Mouse (Mus musculus) lung, postnatal 0 days (tissue): ENCODE measurements at regions not wholly inside any gene's neighbourhood (a gene's known extent, or its start where the extent isn't known, plus 50 kb on each side); places are given as distances from the start of the nearest gene placed in this dataset.

Experiments
- ATAC-seq: fragments of 200-750 bp; cut with Nextera tagmentation; 2 replicates; pipeline ENCODE4 v1.8.0; 2017; ENCODE audit warnings: moderate library complexity
- DNase-seq: peaks from one replicate; pipeline ENCODE4 v3.0.0-alpha.2; 2016; ENCODE audit warnings: low spot score
- H3K27ac ChIP-seq: fragments of 300-500 bp; sonication (generic); 2 replicates; pipeline ENCODE4 v1.5.1; 2014; ENCODE audit warnings: antibody characterized with exemption, mild to moderate bottlenecking, low read length, mixed read lengths
- H3K27me3 ChIP-seq: fragments of 300-500 bp; sonication (generic); replicated peaks from 2 replicates; pipeline ENCODE4 v1.6.1; 2014; ENCODE audit warnings: low read length, mixed read lengths; ENCODE audit not compliant: insufficient read depth
- H3K36me3 ChIP-seq: fragments of 300-500 bp; sonication (generic); 2 replicates; pipeline ENCODE4 v1.6.1; 2014; ENCODE audit warnings: low read length, mixed read lengths; ENCODE audit not compliant: insufficient read depth
- H3K4me1 ChIP-seq: fragments of 300-500 bp; sonication (generic); 2 replicates; pipeline ENCODE4 v1.6.1; 2014; ENCODE audit warnings: antibody characterized with exemption, low read depth, low read length, mixed read lengths; ENCODE audit not compliant: insufficient read depth
- H3K4me2 ChIP-seq: fragments of 300-500 bp; sonication (generic); replicated peaks from 2 replicates; pipeline ENCODE4 v1.6.1; 2014; ENCODE audit warnings: low read depth, mild to moderate bottlenecking, low read length, moderate library complexity, mixed read lengths
- H3K4me3 ChIP-seq: fragments of 300-500 bp; sonication (generic); 2 replicates; pipeline ENCODE4 v1.5.1; 2014; ENCODE audit warnings: low read depth, low read length
- H3K9ac ChIP-seq: fragments of 300-500 bp; sonication (generic); replicated peaks from 2 replicates; pipeline ENCODE4 v1.6.1; 2014; ENCODE audit warnings: low read depth, mild to moderate bottlenecking
- H3K9me3 ChIP-seq: fragments of 300-500 bp; sonication (generic); 2 replicates; pipeline ENCODE4 v1.6.1; 2016; ENCODE audit warnings: low read length, mixed read lengths
- CTCF ChIP-seq: IDR thresholded peaks from 2 replicates; pipeline ENCODE4 v1.5.1; 2016; ENCODE audit warnings: antibody characterized with exemption, mild to moderate bottlenecking
- EP300 ChIP-seq: IDR thresholded peaks from 2 replicates; pipeline ENCODE4 v1.6.1; 2016; ENCODE audit warnings: antibody characterized with exemption, mild to moderate bottlenecking, control low read depth
- WGBS: fragments of 180-500 bp; shearing (Covaris S2); extraction: QIAGEN DNeasy Blood & Tissue Kit; methylation state at CpG from one replicate; pipeline ENCODE4 v1.1.7; 2014; 5-methylcytosine and 5-hydroxymethylcytosine counted together

DNA sequence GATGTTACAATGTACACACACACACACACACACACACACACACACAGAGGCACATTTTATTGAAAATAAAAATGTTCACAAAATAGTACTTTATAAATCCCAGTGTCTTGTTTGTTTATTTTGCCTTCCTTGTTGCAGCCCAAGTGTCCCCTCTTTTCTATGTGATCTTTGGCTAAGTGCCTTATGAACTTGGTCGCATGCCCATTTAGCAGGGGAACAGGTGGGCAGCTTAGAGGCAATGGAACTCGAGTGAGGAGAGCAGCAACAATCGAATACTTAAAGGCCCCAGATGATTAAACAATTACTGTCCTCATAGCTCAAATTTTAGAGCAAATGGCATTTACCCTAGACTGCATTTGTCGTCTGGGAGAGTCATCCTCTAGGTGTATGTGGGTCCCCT lies 631.1 kb upstream of the Cdh5 start:
- ATAC-seq (no peak), DNase-seq (no peak)
- TF ChIP-seq EP300 (no peak), CTCF (no peak)
- Histone ChIP-seq H3K36me3 (no peaks in the 10 kb centered on the region), H3K27me3 (no peaks in the 10 kb centered on the region), H3K27ac (no peak overlapping the region), H3K4me3 (no peak overlapping the region), H3K9ac (no peak overlapping the region), H3K4me1 (no peaks in the 10 kb centered on the region), H3K9me3 (no peaks in the 10 kb centered on the region), H3K4me2 (no peak overlapping the region)
- 34% methylated on average over 4 of the region's 4 CpGs for WGBS

GRCm38 (mm10) chr8:103475816-103476797 lies 625.3 kb upstream of the Cdh5 start:
- Histone ChIP-seq H3K9ac (no peak overlapping the region), H3K4me3 (no peak overlapping the region), H3K4me2 (no peak overlapping the region), H3K4me1 (no peaks in the 10 kb centered on the region), H3K36me3 (no peaks in the 10 kb centered on the region), H3K27ac (no peak overlapping the region), H3K27me3 (no peaks in the 10 kb centered on the region), H3K9me3 (no peaks in the 10 kb centered on the region)
- no peak for TF ChIP-seq EP300
- no peak for TF ChIP-seq CTCF
- DNase-seq (no peak), ATAC-seq (no peak)
- WGBS: 84% methylated on average over 12 of the region's 12 CpGs

DNA sequence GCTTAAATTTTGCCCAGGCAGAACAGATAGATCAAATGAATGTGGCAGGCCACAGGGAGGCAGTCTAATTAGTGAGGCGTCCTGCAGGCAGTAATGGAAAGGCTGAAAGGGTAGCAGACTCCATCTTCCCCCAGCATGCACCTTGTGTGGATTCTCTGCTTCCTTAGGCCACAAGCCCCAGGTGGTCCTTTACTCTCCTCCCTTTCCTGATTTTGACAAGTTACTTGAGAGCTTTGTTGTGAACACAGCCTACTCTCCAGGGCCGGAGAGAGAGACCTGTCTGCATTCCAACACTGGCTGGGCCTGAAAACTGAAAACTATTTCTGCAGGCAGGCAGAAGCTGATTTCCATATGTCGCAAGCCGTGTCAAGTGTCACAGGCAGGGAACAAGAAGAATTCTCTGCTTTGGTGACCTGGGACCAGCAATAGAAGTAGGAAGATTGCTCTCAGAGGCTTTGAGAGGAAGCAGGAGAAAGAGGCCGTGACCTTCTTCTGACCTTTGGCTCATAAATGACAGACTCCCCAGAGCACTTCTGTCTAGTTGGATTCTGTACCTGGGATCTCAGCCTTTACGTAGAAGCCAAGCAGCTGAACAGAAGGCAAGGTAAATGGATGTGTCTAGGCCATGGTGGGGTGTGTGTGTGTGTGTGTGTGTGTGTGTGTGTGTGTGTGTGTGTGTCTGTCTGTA lies 619.2 kb upstream of the Cdh5 start:
- Histone ChIP-seq H3K4me3 (no peak overlapping the region), H3K36me3 (no peaks in the 10 kb centered on the region), H3K4me2 (no peak overlapping the region), H3K27ac (no peak overlapping the region; the same call in 1 of the 2 replicates), H3K4me1 (no peaks in the 10 kb centered on the region), H3K27me3 (no peaks in the 10 kb centered on the region), H3K9me3 (no peaks in the 10 kb centered on the region), H3K9ac (no peak overlapping the region)
- DNase-seq (no peak), ATAC-seq (no peak)
- 43% methylated on average over 6 of the region's 6 CpGs for WGBS
- TF ChIP-seq CTCF: no peak
- TF ChIP-seq EP300: no peak

GRCm38 (mm10) chr8:103485441-103485840 lies 616.0 kb upstream of the Cdh5 start:
- H3K9ac ChIP-seq: no peak overlapping the region
- 74% methylated on average over 5 of the region's 5 CpGs for WGBS
- no peak overlapping the region for H3K27ac ChIP-seq
- ATAC-seq (no peak), DNase-seq (no peak)
- H3K4me2 ChIP-seq: no peak overlapping the region
- no peaks in the 10 kb centered on the region for H3K36me3 ChIP-seq
- no peak overlapping the region for H3K4me3 ChIP-seq
- H3K4me1 ChIP-seq: no peaks in the 10 kb centered on the region
- no peak for TF ChIP-seq EP300
- no peak for TF ChIP-seq CTCF
- H3K9me3 ChIP-seq: no peaks in the 10 kb centered on the region
- no peaks in the 10 kb centered on the region for H3K27me3 ChIP-seq

- Histone ChIP-seq H3K36me3 (no peaks in the 10 kb centered on the region), H3K9me3 (no peaks in the 10 kb centered on the region), H3K9ac (no peak overlapping the region), H3K4me3 (no peak overlapping the region), H3K27me3 (no peaks in the 10 kb centered on the region), H3K27ac (no peak overlapping the region), H3K4me2 (no peak overlapping the region), H3K4me1 (no peaks in the 10 kb centered on the region)
- DNase-seq (no peak), ATAC-seq (no peak)
- WGBS: 48% methylated on average over 3 of the region's 3 CpGs
- no peak for TF ChIP-seq EP300
- TF ChIP-seq CTCF: no peak
Observed at GRCm38 (mm10) chr8:103489411-103489810, 612.0 kb upstream of the Cdh5 start.

DNA sequence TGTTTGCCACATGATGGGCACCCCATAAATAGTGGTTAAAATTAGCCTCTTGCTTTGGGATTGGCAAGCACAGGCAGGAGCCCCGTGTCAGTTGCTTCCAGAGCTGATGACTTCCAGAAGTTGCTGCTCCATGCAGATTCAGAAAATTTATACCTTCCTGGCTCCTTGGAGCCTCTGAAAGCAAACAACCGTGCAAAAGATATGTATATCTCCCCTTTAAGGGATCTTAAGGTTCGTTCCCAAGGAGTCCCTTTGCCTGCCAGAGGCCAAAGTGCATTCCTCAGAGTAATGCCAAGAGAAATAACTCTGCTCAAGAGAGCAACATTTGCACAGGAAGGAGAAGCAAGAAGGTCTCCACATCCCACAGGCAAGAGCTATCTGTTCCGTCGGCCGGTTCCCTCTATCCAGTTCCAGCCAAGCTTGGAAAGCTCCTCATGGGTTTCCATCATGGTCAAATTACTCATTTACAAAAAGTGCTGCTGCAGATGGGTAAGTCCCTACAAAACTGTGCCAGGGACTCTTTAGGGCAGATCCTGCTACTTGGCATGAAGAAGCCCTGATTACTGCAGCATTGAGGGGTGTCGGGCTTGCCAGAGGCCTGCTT lies 608.4 kb upstream of the Cdh5 start:
- H3K36me3 ChIP-seq: no peaks in the 10 kb centered on the region
- H3K27me3 ChIP-seq: no peaks in the 10 kb centered on the region
- no peak overlapping the region for H3K27ac ChIP-seq
- no peak overlapping the region for H3K4me3 ChIP-seq
- no peak overlapping the region for H3K4me2 ChIP-seq
- H3K9ac ChIP-seq: no peak overlapping the region
- H3K4me1 ChIP-seq: no peaks in the 10 kb centered on the region
- 52% methylated on average over 7 of the region's 7 CpGs for WGBS
- no peaks in the 10 kb centered on the region for H3K9me3 ChIP-seq
- DNase-seq (no peak), ATAC-seq (no peak)
- TF ChIP-seq CTCF (no peak), EP300 (no peak)
